Mouse (Mus musculus) kidney, adult 8-10 months (tissue): ENCODE data around the gene Rab40c.

Experiments used
- DNase-seq, 2 experiments: peaks; one replicate each; pipeline ENCODE4 v3.0.0; 2022

Rab40c gene

GRCm38 (mm10) chr17:25893975-25894617 is 25.4 kb downstream of the Rab40c start:
- DNase-seq, result peak in 1 of 2 experiments; percentile 78

GRCm38 (mm10) chr17:25888837-25889236 is 30.7 kb downstream of the Rab40c start:
- no peak for DNase-seq

GRCm38 (mm10) chr17:25887467-25887866 is 32.1 kb downstream of the Rab40c start:
- DNase-seq, result no peak

GRCm38 (mm10) chr17:25886806-25887205 is 32.7 kb downstream of the Rab40c start:
- no peak for DNase-seq

- DNase-seq, result peak in 1 of 2 experiments; percentile 42
Observed at GRCm38 (mm10) chr17:25885636-25886035, 33.9 kb downstream of the Rab40c start.

GRCm38 (mm10) chr17:25883824-25884223 is 35.7 kb downstream of the Rab40c start:
- no peak for DNase-seq

GRCm38 (mm10) chr17:25883268-25883667 is 36.3 kb downstream of the Rab40c start:
- no peak for DNase-seq

- no peak for DNase-seq
Observed at GRCm38 (mm10) chr17:25882306-25882705, 37.2 kb downstream of the Rab40c start.

GRCm38 (mm10) chr17:25881691-25882090 is 37.8 kb downstream of the Rab40c start:
- no peak for DNase-seq

GRCm38 (mm10) chr17:25880913-25881641 is 38.5 kb downstream of the Rab40c start:
- peak in 1 of 2 experiments; percentile 36 for DNase-seq

GRCm38 (mm10) chr17:25880196-25880910 is 39.2 kb downstream of the Rab40c start, which contains the start of gene Wfikkn1:
TSS of gene Wfikkn1 (minus strand) at chr17:25880858.
- peak in 1 of 2 experiments; percentile 15 for DNase-seq

- DNase-seq, result no peak
Observed at GRCm38 (mm10) chr17:25879750-25880149, 39.8 kb downstream of the Rab40c start.

GRCm38 (mm10) chr17:25879261-25879660 is 40.3 kb downstream of the Rab40c start:
- peak; percentile 85 to 88 for DNase-seq

- peak in 1 of 2 experiments; percentile 13 for DNase-seq
Observed at GRCm38 (mm10) chr17:25878611-25879180, 40.8 kb downstream of the Rab40c start.

GRCm38 (mm10) chr17:25877741-25878610 is 41.6 kb downstream of the Rab40c start:
- peak in 1 of 2 experiments; percentile 23 for DNase-seq

GRCm38 (mm10) chr17:25877025-25877424 is 42.5 kb downstream of the Rab40c start:
- DNase-seq, result no peak

- DNase-seq, result peak; percentile 81 to 83
Observed at GRCm38 (mm10) chr17:25876347-25876915, 43.1 kb downstream of the Rab40c start.

- DNase-seq, result peak; percentile 85 to 90
Observed at GRCm38 (mm10) chr17:25875171-25876136, 44.1 kb downstream of the Rab40c start.

GRCm38 (mm10) chr17:25874721-25875170 is 44.8 kb downstream of the Rab40c start, which contains the start of gene Mettl26:
TSS of gene Mettl26 (plus strand) at chr17:25875074.
- DNase-seq, result peak; percentile 88 to 95

GRCm38 (mm10) chr17:25874148-25874720 is 45.3 kb downstream of the Rab40c start:
- peak in 1 of 2 experiments; percentile 66 for DNase-seq
